Mouse (Mus musculus) heart, postnatal 0 days (tissue): ENCODE data around the gene Mpeg1. TPM values are rescaled to one million over a fixed set of nuclear protein-coding genes. Genes with fewer than 3 reads are reported as not detected.
A peak's percentile ranks its signal among the peaks of the same experiment; 100 is the strongest.

Experiments used
- ATAC-seq: fragments of 200-750 bp; cut with Nextera tagmentation; 2 replicates; pipeline ENCODE4 v1.8.0; 2017; ENCODE audit warnings: low read depth, moderate number of reproducible peaks, moderate library complexity; ENCODE audit not compliant: insufficient read depth
- DNase-seq: peaks from one replicate; pipeline ENCODE4 v3.0.0-alpha.2; 2016; ENCODE audit warnings: low spot score
- H3K27ac ChIP-seq: fragments of 300-500 bp; sonication (generic); 2 replicates; pipeline ENCODE4 v1.5.1; 2014; ENCODE audit warnings: low read depth, mild to moderate bottlenecking
- H3K27me3 ChIP-seq: fragments of 300-500 bp; sonication (generic); 2 replicates; pipeline ENCODE4 v1.6.1; 2014; ENCODE audit warnings: low read length, mixed read lengths; ENCODE audit not compliant: control insufficient read depth, insufficient read depth
- H3K36me3 ChIP-seq: fragments of 300-500 bp; sonication (generic); replicated peaks from 2 replicates; pipeline ENCODE4 v1.6.1; 2014; ENCODE audit warnings: low read length, mixed read lengths; ENCODE audit not compliant: control insufficient read depth, insufficient read depth
- H3K4me1 ChIP-seq: fragments of 300-500 bp; sonication (generic); 2 replicates; pipeline ENCODE4 v1.6.1; 2014; ENCODE audit warnings: antibody characterized with exemption; ENCODE audit not compliant: control insufficient read depth, insufficient read depth
- H3K4me2 ChIP-seq: fragments of 300-500 bp; sonication (generic); 2 replicates; pipeline ENCODE4 v1.6.1; 2014; ENCODE audit warnings: low read depth, mild to moderate bottlenecking, low read length, moderate library complexity
- H3K4me3 ChIP-seq: fragments of 300-500 bp; sonication (generic); 2 replicates; pipeline ENCODE4 v1.5.1; 2014; ENCODE audit warnings: low read depth, low read length
- H3K9ac ChIP-seq: fragments of 300-500 bp; sonication (generic); replicated peaks from 2 replicates; pipeline ENCODE4 v1.6.1; 2014; ENCODE audit warnings: low read depth, low read length, mixed read lengths
- H3K9me3 ChIP-seq: fragments of 300-500 bp; sonication (generic); replicated peaks from 2 replicates; pipeline ENCODE4 v1.6.1; 2016; ENCODE audit warnings: low read length; ENCODE audit not compliant: control insufficient read depth
- CTCF ChIP-seq: IDR thresholded peaks from 2 replicates; pipeline ENCODE4 v1.5.1; 2016; ENCODE audit warnings: antibody characterized with exemption, control low read depth, low read depth
- EP300 ChIP-seq: IDR thresholded peaks from 2 replicates; pipeline ENCODE4 v1.6.1; 2016; ENCODE audit warnings: antibody characterized with exemption, low read depth
- WGBS: fragments of 180-500 bp; shearing (Covaris S2); extraction: QIAGEN DNeasy Blood & Tissue Kit; methylation state at CpG from one replicate; pipeline ENCODE4 v1.1.7; 2014; 5-methylcytosine and 5-hydroxymethylcytosine counted together
- polyA plus RNA-seq: library from polyadenylated mRNA; unstranded; fragments of >200 nt; fragmentation: Nextera tagmentation; extraction: Ambion mirVana; gene quantifications from 2 replicates; pipeline ENCODE4 v1.2.1, GENCODE M21; 2015
- total RNA-seq: library from RNA; depleted of rRNA; stranded (reverse); fragments of >200 nt; gene quantifications from 2 replicates; pipeline ENCODE4 v1.2.3, GENCODE M21; 2014; ENCODE audit warnings: low replicate concordance

Gene Mpeg1
- total and polyA plus RNA-seq, 2 experiments from 2014 or later = 0.36 to 0.46 TPM

DNA sequence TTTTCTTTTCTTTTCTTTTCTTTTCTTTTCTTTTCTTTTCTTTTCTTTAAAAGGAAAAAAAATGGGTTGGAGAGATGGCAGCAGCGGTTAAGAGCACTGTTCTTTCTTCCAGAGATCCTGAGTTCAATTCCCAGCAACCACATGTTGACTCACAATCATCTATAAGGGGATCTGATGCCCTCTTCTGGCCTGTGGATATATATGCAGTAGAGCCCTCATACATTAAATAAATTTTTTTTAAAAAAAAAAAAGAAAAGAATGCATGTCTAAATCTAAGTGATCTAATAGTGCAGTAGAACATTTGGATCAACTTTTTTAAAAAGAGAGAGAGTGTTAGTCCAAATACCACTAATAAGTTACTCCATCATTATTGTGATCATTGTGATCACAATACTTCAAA, 38.9 kb upstream of the Mpeg1 start:
- H3K27ac ChIP-seq = no peak overlapping the region
- no peaks in the 10 kb centered on the region for H3K36me3 ChIP-seq
- ATAC-seq = no peak
- WGBS = 84% methylated on average over 1 of the region's 1 CpGs
- TF ChIP-seq CTCF (no peak), EP300 (no peak)
- H3K27me3 ChIP-seq = no peaks in the 10 kb centered on the region
- DNase-seq = no peak
- H3K4me1 ChIP-seq = no peaks in the 10 kb centered on the region
- H3K4me3 ChIP-seq = no peak overlapping the region
- no peak overlapping the region for H3K9ac ChIP-seq
- no peak overlapping the region for H3K4me2 ChIP-seq
- H3K9me3 ChIP-seq = no peaks in the 10 kb centered on the region

DNA sequence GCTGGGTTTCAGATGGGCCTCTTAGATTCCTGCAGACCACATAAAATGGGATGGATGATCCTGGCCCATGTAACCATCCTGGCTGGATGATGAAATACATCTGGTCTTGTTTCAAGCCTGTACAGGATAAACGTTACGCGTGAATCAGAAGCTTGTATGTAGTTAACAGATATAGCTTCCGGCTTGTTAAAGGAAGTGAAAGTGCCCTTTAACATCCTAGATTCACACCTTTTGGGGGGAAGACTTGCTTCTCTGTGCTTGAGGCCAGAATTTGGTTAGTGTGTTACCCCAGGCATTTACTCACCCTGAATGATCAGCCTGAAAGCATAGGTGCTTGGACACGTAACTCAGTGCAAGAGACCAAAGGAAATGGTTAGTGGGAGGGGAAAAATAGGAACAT, 33.5 kb upstream of the Mpeg1 start:
- Histone ChIP-seq H3K9ac (no peak overlapping the region), H3K4me2 (no peak overlapping the region), H3K4me3 (no peak overlapping the region), H3K9me3 (no peaks in the 10 kb centered on the region), H3K27ac (no peak overlapping the region), H3K27me3 (no peaks in the 10 kb centered on the region), H3K36me3 (no peaks in the 10 kb centered on the region), H3K4me1 (no peaks in the 10 kb centered on the region)
- ATAC-seq (no peak), DNase-seq (no peak)
- TF ChIP-seq CTCF = no peak
- WGBS = 70% methylated on average over 5 of the region's 5 CpGs

DNA sequence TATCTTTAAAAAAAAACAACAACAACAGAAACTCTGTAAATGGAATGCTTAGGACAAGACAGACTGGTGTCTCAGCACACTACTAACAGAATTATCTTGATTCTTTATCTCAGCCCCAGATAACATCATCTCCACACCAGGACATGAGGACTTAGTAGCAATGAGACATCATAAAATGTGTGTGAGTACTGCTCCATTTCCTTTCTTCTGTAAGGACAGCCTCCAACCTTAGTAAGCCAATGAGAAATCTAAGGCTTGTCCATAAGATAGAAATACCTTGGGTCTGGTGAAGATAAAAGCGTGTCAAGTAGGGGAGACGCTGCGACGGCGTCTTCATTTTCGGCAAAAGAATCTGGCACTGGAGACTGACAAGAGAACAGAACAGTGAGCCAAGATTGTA, 33.0 kb upstream of the Mpeg1 start, which contains the start of gene Pfpl:
TSS of gene Pfpl (plus strand) at position 301 of the 400 bp plus-strand sequence.
- 76% methylated on average over 6 of the region's 6 CpGs for WGBS
- TF ChIP-seq EP300 (no peak), CTCF (no peak)
- H3K4me1 ChIP-seq = no peaks in the 10 kb centered on the region
- H3K4me2 ChIP-seq = no peak within 1 kb of the TSS
- ATAC-seq (no peak), DNase-seq (no peak)
- H3K36me3 ChIP-seq = no peaks in the 10 kb centered on the region
- H3K9me3 ChIP-seq = no peaks in the 10 kb centered on the region
- no peak within 1 kb of the TSS for H3K9ac ChIP-seq
- H3K27me3 ChIP-seq = no peaks in the 10 kb centered on the region
- no peak within 1 kb of the TSS for H3K27ac ChIP-seq
- H3K4me3 ChIP-seq = no peak within 1 kb of the TSS

DNA sequence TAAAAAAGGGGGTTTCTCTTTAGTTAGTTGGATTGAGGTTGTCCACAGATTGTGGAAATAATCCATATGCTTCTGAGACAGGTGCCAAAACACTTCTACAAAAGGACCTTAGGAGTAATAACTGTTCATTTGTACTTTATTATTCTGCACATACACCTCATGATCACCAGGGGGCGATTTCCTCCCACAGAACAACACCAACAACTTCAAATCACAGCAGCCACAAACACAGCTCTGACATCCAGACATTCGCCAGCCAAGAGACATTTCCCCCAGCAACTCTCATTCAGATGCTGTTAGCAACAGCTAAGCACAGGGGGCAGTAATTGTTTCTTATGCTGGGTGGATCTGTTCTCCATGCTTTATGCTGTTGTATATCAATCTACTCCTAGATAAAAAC, 27.5 kb upstream of the Mpeg1 start:
- WGBS = 0% methylated on average over 2 of the region's 2 CpGs
- Histone ChIP-seq H3K9me3 (no peaks in the 10 kb centered on the region), H3K9ac (no peak overlapping the region), H3K4me1 (no peaks in the 10 kb centered on the region), H3K27ac (no peak overlapping the region), H3K27me3 (no peaks in the 10 kb centered on the region), H3K36me3 (no peaks in the 10 kb centered on the region), H3K4me3 (no peak overlapping the region), H3K4me2 (no peak overlapping the region)
- TF ChIP-seq EP300 = no peak
- peak; percentile 59 for TF ChIP-seq CTCF
- ATAC-seq = no peak
- peak; percentile 14 for DNase-seq

DNA sequence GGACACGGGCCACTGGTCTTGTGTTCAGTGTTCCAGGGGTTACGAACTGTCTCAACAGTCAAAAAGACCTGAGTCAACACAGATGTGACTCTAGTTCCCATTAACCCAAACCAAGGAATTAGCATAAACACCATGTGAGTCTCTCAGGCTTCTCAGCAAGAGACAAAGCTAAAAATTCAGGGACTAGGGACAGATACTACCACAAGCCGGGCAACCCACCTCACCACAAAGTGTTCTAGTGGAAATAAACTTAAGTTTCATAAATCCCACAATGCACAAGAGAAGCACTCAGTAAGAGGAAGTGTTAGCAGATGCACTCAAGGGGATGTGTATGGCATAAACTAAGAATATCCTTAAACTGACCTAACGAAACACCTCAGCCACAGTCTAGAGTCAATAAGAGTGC, 25.6 kb upstream of the Mpeg1 start:
- H3K9ac ChIP-seq = no peak overlapping the region
- H3K4me1 ChIP-seq = no peaks in the 10 kb centered on the region
- H3K27me3 ChIP-seq = no peaks in the 10 kb centered on the region
- no peak for DNase-seq
- no peaks in the 10 kb centered on the region for H3K9me3 ChIP-seq
- ATAC-seq = no peak
- no peaks in the 10 kb centered on the region for H3K36me3 ChIP-seq
- H3K27ac ChIP-seq = no peak overlapping the region
- no peak overlapping the region for H3K4me3 ChIP-seq
- no peak overlapping the region for H3K4me2 ChIP-seq
- WGBS = 68% methylated on average over 4 of the region's 4 CpGs
- TF ChIP-seq EP300 (no peak), CTCF (no peak)

DNA sequence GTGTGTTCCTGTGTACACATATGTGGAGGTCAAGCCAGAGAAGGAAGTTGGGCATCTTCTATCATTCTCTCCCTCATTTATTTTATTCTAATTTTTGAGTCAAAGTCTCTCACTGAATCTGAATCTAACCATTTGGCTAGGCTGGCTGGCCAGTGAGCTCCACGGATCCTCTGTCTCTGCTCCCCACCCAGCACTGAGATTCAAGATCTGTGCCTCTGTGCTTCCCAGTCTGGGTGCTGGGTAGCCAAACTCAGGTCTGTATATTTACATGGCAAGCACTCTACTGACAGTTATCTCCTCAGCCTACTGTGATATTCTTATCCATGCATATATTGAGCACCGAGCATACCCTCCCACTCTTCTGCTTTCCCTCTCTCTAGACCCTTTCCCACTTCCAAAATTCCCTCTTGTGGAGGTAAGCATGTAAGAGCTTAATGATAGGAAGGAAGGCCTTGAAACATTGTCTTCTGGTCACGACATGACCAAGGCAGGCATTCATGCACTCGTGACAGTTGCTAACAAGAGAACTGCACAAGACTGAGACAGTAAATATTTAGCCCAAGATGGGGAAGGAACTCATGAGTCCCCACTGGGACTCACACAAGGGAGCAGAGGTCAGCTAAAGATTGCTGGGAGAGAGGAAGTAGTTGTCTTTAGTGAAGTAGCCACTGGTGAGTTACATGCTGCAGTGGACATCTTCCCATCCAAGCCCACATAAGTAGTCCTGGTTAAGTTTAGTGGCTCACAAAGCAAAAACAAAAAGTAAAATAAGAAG, 24.6 kb upstream of the Mpeg1 start:
- H3K27ac ChIP-seq = no peak overlapping the region

More for the DNA sequence above, 24.6 kb upstream of the Mpeg1 start:
- no peak overlapping the region for H3K9ac ChIP-seq
- no peaks in the 10 kb centered on the region for H3K9me3 ChIP-seq
- H3K4me1 ChIP-seq = no peaks in the 10 kb centered on the region
- no peak overlapping the region for H3K4me3 ChIP-seq
- H3K4me2 ChIP-seq = no peak overlapping the region
- ATAC-seq (no peak), DNase-seq (no peak)
- no peaks in the 10 kb centered on the region for H3K36me3 ChIP-seq
- no peaks in the 10 kb centered on the region for H3K27me3 ChIP-seq
- TF ChIP-seq EP300 = no peak
- no peak for TF ChIP-seq CTCF
- WGBS = 63% methylated on average over 4 of the region's 4 CpGs
